Mouse (Mus musculus): ENCODE results near the gene Mrln.
"Not testable (repeated sequence)": the region's sequence is repeated elsewhere in the genome, so short reads cannot be mapped to it uniquely, and the experiment has no call there.

Mrln gene

DNA sequence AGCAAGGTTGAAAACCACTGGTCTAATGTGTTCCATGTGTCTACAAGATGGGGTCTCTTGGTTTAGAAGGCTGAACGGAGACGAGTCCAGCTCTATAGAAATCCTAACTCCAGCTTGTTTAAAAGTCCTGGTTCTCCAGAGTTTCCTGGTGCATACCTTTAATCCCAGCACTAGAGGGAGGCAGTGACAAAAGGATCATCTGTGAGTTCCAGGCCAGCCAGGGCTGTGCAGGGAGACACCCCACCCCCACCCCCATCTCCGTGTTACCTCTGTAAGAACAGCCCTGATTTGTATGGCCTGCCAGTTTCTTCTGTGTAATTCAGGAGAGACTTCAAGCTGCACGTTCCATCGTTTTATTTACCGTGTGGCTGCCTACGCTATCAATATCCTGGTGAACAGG is 8.7 kb upstream of the Mrln start:
- DNase-seq: no peak

DNA sequence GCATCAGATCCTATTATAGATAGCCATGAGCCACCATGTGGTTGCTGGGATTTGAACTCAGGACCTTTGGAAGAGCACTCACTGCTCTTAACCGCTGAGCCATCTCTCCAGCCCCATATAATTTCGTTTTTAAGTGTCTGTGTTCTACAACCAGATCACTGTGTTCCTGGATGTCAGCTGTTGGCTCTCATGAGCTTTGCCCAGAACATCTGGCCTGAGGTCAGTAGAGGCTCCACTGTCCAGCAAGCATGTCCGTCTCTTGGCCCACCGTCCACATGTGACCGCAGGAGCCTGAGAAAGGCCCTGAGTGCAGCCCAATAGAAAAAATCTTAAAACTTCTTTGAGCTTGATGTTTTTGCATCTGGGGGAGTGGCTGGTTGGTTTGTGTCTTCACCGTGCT is 7.8 kb upstream of the Mrln start:
- DNase-seq: no peak

DNA sequence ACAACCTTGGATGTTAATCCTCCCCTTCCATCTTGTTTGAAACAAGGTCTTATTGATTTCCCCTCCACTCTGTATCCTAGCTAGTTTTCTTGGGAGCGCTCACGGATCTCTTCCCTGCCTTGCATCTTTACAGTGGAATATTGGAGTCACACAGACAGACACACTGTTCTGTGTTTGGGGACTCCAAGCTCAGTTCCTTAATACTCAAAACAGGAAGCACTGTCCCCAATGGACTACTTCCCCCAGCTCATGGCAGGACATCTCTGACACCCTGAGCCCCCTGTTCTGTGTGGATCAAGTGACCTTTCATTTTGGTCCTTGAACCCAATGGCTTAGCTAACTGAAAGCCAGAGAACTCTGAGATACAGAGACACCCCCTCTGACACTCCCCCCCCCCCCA is 6.9 kb upstream of the Mrln start:
- DNase-seq: no peak

DNA sequence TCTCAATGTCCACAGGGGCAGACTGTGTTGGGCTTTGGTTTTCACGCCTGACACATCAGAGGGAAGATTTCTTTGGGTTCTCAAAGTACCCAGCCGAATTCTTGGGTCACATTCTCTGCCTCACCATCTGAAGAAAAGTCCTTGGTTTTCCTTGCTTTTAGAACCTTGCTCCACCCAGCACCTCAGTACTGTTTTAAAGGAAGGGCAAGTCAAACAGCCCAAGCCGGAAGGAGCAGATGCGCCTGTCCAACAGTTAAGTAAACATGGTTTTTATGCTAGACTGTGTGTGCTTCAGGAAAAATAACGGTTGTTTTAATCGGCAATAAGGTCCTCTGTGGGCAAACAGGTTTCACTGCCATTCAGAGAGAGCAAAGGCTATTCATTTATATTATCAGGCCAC is 6.5 kb upstream of the Mrln start:
- no peak for DNase-seq

DNA sequence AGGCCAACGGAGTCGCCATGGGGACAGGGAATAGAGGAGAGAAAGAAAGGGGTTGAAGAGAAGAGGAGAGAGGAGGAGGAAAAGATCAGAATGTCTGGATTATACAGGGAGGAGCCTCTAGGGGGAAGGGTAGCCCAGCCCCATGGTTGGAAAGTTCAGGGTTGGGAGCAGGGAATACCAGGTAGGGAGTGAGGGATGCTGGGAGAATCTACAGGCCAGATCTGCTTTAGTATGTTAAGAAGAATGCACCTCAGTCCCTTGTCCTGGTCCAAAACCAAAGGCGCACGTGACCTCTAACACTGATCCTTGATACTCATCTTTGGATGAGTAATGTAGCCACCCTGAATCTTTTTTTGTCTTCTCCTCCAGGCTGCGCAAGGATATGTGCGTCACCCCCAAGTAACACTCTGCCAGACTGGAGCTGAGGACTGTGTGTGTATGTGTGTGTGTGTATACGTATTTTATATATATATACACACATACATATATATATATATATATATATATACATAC is 5.5 kb upstream of the Mrln start:
- DNase-seq: no peak

DNA sequence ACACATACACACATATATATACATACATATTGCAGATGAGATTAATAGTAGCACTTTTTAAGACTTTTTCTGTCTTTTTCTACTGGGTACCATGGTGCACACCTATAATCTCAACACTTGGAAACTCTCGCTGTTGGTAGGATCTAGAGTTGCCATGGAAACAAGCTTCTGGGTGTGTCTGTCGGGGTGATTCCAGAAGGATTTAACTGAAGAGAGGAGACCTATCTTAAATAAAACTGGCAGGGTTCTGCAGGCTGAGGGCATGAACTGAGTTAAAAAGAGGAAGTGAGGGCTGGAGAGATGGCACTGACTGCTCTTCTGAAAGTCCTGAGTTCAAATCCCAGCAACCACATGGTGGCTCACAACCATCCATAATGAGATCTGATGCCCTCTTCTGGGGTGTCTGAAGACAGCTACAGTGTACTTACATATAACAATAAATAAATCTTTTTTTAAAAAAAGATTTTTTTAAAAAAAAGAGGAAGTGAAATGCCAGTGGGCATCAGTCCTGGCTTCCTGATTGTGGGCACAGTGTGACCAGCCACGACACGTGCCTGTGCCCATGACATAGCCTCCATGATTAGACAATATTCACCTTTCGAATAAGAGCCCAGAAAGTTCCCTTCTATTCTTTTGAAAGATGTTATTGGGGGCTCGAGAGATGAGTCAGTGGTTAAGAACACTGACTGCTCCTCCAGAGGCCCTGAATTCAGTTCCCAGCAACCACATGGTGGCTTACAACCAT is 4.8 kb upstream of the Mrln start:
- DNase-seq: no peak

DNA sequence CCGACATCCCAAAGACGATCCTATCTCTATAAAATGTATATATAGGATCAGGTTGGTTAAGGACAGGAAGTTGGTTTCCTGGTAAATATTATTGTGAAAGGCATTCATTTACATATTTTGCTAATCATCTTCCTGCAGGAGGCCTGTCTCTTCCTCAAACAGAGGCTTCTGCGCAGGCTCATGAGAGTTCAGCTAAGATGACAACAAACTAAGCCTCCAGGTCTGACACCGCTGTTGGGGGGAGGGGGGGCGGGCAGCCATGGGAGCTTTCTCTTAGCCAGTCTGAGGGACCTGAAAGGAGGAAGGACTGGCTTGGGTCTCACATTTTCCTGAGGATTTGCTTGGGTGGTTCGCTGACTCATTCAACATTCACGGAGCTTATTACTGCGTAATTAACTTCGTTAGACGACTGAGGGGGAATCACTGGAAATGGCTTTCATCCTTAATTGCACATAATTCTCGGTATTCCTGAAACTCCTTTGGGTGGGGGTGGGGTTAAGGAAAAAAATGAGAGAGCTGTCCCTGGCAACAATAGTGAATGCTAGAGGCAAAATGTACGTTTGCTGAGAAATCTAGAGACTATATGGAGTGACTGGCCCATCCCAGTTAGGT is 3.5 kb upstream of the Mrln start:
- DNase-seq: no peak

DNA sequence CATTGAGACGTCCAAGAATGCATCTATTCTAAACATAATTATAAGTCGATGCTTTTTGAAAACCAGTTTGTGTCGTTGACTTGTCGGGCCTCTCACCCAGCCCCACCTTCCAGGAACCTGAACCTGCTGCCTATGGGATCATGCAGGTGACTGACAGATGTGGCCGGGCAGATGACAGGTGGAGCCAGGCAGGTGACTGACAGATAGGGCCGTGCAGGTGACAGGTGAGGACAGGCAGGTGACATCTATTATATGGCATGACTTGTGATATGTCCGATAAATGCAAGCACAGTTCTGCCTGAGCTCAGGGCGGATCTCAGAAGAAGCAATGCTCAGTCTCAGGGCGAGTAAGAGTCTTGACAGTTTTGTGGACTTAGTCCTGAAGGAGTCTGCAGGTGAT is 6.8 kb downstream of the Mrln start:
- no peak for DNase-seq

DNA sequence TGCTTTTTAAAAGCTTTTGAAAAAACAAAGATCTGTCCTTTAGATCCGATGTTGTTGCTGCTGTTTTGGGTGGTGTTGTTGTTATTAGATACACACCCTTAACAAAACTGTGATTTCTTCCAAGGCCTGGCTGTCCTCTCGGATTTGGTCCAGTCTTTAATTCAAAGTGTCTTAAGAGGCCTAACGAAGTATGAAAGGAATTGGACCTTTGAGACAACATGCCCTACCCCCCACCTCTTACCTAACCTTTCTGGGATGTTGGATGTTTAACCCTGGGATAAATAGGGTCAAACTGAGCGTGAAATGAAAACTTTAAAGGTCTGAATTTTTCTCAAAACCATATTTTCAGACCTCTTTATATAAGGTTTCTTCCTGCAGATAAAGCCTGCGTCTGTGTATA is 16.5 kb downstream of the Mrln start:
- DNase-seq: no peak

DNA sequence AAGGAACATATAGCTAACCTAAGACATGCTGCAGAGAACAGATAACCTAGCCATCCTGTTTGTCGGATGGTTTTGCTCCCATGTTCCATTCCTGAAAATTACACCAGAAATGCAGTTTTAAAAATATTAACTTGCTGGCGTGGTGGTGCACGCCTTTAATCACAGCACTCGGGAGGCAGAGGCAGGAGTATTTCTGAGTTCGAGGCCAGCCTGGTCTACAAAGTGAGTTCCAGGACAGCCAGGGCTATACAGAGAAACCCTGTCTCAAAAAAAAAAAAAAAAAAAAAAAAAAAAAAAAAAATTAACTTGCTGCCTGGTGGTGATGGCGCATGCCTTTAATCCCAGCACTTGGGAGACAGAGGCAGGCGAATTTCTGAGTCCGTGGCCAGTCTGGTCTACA is 17.8 kb downstream of the Mrln start:
- DNase-seq: not testable (repeated sequence)

DNA sequence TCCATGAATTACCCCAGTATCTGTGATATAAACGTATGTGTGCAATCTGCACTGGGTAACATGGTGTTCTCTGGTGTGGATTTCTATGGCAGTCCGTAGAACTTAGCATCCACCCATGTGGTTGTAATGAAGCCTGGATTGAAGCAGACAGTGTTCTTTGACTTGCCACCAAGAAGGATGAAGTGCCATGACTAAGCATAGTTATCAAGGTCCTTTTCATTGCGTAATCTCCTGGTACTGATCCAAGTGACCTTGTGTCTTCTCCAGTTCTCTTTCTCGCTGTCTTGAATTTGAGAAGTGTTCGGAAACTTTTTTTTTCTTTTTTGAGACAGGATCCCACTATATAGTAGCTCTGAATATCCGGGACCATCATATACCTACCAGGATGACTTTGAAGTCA is 20.1 kb downstream of the Mrln start:
- no peak for DNase-seq

DNA sequence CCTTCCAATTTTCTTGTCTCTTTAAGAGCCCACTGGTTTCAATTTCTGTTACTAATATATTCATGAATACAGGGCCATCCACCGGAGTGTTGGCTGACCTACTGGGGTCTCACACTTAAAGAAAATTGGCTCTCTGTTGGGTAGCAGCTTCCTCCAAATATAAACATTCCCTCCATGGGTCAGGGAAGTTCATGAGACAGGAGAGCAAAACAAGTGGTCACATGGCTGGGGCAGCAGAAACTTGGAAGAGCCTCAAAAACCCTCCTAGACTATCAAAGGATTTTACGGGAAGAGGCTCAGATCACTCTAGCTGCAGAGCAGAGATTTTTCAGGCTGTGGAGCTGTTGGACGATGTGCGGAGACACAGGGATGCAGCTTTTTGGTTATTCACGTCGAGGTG is 21.3 kb downstream of the Mrln start:
- DNase-seq: no peak

DNA sequence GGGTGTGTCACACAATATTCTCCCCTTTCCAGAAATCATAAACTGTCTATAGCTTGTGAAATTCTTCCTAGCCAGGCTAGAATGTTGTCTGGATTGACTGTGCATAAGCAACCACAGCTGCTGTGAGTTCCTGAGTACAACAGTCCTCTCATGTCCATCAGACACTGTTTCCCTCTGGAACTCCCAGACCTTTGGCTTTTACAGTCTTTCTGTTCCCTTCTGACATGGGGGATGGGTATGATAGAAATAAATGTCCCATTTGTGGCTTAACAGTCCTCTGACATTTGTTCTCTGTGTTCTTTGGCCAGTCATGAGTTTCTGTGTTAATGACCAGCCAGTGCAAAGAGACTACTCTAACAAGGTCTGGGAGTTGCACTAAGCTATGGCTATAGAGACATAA is 22.1 kb downstream of the Mrln start:
- DNase-seq: no peak

DNA sequence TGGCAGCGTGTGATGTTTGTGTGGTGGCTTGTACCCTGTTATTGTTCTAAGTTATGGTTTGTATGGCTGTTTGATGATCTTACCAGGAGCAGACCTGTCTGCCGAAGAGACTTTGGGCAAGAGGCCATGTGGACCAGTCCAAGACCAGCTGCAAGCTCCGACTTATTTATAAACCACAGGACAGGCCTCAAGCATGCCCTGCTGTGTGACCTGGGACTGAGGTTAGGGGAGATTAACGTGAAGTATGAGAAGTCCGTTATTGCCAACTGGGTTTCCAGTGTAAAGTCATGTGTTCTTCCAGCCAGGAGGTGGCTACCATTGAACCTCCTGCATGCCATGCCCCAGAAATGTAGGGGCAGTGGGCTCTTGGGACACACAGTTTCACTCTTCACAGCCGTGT is 25.9 kb downstream of the Mrln start:
- no peak for DNase-seq

DNA sequence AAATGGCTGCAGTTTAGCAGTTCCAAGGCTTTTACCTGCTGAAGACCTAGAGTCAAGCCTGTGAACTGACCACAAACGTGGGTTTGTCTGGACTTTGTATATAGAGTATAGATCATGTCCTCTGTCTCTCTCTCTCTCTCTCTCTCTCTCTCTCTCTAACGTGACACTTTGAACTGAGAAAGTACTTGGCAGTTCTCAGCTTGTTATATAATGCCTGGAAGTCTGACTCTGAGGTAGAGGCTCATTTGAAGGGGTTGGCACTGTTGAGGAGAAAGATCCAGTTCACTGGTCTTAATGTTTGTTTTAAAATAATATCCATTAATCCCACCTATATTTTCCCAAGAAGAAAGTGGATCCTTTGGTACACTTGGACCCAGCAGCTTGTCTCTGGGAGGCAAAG is 33.5 kb downstream of the Mrln start:
- no peak for DNase-seq

DNA sequence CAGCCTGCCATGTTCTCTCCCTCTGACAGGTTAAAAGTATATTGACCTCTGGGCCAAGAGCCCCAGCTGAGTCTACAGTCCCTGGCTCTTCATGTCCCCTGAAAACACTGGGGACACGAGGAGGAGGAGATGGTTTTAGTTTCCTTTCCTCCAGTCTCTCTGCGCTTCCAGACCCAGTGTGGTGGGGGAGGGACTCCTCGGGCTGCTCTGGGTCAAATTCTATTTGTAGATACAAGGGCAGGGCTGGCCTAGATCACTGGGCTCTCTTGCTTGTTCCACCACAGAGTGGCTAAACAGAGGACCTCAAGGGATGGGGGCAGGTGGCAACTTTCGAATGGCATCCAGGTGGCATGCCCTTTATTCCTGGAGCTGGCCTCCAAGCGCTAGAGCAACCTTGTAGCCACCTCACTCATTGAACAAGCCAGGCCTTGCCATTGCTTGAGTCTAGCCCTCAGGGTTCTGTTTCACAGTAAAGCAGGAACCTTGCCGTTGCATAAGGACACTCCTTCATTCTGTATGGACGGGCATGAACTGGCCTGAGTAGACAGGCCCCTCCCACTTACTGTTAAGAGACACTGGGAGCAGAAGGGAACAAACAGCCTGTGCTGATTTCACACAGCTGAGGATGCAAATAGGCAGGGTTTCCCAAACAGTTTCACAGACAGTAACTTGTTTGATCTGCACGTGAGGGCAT is 38.4 kb downstream of the Mrln start:
- no peak for DNase-seq

DNA sequence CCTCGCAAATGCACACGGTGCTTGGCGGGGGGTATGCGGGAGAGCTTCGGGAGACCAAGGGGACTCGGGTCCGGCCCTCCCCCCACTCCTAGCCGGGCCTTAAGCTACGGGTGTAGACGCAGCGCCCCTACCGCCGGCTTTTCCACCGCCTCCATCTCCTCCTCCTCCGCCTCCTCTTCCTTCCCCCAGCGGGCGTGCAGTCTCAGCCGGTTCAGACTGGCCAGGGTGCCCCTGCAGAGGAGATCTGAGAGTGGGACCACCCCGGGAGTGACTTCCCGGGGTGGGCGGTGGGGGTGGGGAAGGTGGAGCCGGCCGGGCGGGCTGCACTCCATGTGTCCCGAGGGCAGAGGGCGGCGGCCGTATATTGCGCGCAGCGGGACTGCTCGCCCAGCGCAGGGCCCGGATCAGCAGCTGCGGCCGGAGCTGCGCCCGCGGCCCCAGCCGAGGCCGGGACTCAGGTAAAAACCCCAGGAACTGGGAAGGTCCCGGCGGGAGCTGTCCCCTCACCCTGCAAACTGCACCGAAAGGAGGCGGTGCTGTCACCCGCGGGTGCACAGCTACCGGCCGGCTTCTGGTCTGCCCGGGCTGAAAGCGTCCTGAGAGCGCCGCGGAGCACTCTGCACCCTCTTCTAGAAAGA is 40.6 kb downstream of the Mrln start, which contains the start of gene Slc16a9:
Gene Slc16a9, plus strand, starts transcription at position 180 of the 638 bp plus-strand sequence.
- peak; percentile 58 for DNase-seq

DNA sequence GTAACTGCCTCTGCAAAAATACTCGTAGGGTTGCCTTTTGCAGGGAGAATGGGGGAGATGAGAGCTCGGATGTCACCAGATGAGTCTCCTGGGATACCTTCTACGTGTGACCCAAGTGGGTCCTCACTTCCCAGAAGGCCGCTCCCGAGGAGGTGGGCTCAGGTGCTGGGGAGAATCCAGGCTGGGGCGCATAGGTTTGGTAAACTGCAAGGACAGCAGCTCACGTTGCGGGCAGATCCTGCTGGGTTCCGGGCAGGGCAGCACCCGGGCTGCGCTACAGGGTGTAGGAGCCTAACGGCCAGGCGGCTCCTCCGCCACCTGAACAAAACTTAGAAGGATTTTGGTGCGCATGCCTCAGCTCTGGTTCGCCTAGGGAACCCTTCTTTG is 41.1 kb downstream of the Mrln start:
- DNase-seq: peak; percentile 35

DNA sequence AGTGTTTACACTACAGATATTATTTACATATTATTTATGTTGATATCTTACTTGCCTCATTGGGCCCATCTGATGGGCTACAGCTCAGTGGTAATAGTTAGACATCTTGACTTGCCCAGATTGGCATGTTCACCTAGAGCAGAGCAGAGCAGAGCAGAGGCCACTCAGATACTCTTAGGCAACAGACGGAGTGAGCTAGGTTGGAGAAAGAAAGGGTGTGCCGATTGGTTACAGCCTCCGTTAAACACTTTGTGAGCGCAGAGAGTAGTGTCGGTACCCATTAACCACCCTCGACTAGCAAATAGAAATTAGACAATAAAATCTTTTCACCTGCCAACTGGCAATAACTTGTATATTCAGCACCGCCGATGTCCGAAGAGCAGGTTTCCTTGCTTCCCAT is 41.6 kb downstream of the Mrln start:
- DNase-seq: no peak

DNA sequence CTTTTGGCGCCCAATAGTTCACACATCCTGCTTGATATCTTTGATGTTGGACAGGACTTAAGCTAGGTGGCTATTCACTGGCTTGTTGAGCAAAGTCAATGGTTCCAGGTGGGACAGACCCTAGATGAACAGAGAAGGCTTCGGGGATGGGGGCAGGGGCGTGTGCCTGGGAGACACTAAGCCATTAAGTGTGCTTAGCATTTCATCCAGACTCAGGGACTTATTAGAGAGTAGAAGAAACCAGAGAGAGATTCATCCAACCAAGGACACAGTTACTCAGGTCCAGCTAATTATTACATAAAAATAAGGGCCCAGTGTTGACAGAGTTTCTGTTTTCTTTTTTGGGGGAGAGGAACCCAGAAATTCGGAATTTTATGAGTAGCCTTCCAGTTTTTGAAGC is 45.9 kb downstream of the Mrln start:
- no peak for DNase-seq

DNA sequence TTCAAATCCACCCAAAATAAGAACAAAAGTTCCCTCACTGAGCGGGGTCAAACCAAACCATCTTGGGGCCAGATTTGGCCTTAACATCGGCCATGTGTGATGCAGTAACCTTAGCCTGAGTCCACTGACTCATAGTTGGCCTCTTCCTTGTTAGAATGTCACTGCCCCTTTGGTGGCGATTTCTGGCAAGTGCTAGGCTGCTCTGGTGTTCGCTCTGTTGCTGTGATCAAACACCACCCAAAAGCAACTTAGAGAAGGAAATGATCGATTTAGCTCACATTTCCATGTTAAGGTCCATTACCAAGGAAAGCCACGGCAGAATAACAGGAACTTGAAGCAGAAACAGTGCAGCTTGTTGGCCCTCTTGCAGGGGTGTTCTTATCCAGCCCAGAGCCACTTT is 46.3 kb downstream of the Mrln start:
- no peak for DNase-seq

DNA sequence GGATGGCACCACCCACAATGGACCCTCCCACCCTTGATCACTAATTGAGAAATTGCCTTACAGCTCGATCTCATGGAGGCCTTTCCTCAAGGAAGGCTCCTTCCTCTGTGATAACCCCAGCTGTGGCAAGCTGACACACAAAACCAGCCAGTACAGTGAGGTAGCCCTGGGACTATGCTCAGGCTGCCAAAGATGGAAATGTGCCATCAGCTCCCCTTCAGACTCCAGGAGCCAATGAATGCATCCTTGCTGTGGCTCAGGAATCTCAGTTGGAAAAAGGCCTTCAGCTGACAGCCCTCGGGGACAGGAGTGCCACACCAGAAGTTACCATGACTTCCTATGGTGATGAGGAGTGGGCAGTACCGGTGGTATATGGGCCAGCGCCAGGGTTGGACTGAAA is 50.2 kb downstream of the Mrln start:
- peak; percentile 12 for DNase-seq

DNA sequence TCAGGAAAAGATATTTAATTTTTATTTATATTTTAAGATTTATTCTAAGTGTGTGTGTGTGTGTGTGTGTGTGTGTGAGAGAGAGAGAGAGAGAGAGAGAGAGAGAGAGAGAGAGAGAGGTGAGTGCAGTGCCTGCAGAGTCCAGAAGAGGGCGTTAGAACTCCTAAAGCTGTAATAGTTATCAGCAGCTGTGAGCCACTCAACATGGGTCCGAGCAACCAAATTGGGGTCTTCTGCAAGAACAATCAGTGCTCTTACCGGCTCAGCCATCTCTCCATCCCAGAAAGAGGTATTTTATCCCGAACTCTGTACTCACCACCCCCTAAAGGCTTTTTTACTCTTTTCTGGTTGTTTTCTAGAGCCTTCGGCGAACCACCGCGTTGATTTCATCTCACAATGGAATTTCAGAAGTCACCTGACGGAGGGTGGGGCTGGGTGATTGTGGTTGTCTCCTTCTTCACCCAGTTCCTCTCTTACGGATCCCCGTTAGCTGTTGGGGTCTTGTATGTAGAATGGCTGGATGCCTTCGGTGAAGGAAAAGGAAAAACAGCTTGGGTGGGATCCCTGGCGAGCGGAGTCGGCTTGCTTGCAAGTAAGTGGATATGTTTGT is 51.2 kb downstream of the Mrln start:
- no peak for DNase-seq
